Mouse (Mus musculus) embryonic fibroblast, embryonic 13.5 days (primary cell): ENCODE data around the gene Dyx1c1.

ENCODE experiments used
- CTCF ChIP-seq: IDR thresholded peaks from 2 replicates; pipeline ENCODE4 v1.5.1; 2011; ENCODE audit warnings: mild to moderate bottlenecking, control low read depth, low read length, moderate library complexity, borderline replicate concordance; ENCODE audit not compliant: insufficient read depth
- POLR2A ChIP-seq: IDR thresholded peaks from 2 replicates; pipeline ENCODE4 v1.6.1; 2011; ENCODE audit warnings: low read depth, mild to moderate bottlenecking, control low read depth, low read length, moderate library complexity

DNA sequence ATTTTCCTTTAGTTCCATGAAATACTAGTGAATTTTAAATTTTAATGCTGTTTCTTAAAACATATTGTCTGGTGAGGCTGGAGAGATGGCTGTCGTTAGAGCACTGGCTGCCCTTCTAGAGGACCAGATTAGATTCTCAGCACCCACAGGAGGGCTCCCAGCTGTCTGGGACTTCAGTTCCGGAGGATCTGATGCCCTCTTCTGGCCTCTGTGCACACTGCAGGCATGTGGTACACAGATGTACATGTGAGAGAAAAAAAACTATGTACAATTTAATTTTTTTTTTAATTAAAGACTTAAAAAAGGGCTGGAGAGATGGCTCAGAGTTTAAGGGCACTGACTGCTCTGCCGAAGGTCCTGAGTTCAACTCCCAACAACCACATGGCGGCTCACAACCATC is 23.3 kb upstream of the Dyx1c1 start:
- TF ChIP-seq CTCF, result no peak
- TF ChIP-seq POLR2A, result no peak
